Mouse (Mus musculus) bone marrow, adult 2 months (tissue): ENCODE data around the gene Cops6.

ENCODE experiments used
- CTCF ChIP-seq: fragments of 200-500 bp; IDR thresholded peaks from 2 replicates; pipeline ENCODE4 v1.5.1; 2011; ENCODE audit warnings: low read length, control low read depth; ENCODE audit not compliant: control insufficient read depth, insufficient read depth
- POLR2A ChIP-seq: fragments of 200-500 bp; IDR thresholded peaks from 2 replicates; pipeline ENCODE4 v1.6.1; 2011; ENCODE audit warnings: low read depth, mild to moderate bottlenecking, control low read depth, low read length, borderline replicate concordance; ENCODE audit not compliant: control insufficient read depth

GRCm38 (mm10) chr5:138118041-138118440, 42.8 kb upstream of the Cops6 start:
- TF ChIP-seq CTCF, result no peak
- TF ChIP-seq POLR2A, result no peak
